Mouse (Mus musculus): ENCODE results near the gene Lif.

DNA sequence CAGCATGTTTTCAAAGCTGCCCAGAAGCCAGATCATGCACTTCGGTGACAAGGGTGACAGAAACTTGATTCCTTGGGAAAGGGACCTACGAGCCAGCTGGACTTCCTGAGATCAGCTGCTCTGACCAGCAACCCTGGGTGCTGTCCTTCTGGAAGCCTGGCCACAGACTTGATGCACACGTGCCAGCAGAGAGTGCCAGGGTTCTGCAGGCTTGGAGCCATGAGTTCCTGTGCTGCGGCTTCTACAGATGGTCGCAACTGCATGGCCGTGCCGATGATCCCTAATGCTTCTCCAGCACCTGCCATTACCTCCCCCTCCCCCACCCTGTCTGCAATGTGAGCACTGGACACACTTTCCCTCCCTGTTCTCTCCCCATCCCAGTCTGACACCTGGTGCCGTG is 28.9 kb upstream of the Lif start:
- TF ChIP-seq CTCF (conservative IDR thresholded peaks at IDR 0.05; ENCODE audit: low read length) (no peak), POU5F1 (IDR thresholded peaks at IDR 0.05; ENCODE audit: borderline replicate concordance, low read length) (no peak)

All from E14TG2a.4 (cell line).